Mouse (Mus musculus): ENCODE measurements at regions not wholly inside any gene's neighbourhood (a gene's known extent, or its start where the extent isn't known, plus 50 kb on each side); places are given as distances from the start of the nearest gene placed in this dataset.

- no peak for DNase-seq (ENCODE audit: low spot score)
- H3K36me3 ChIP-seq (ENCODE audit: control insufficient read depth, insufficient read depth, low read length), result no peaks in the 10 kb centered on the region
- 88% methylated on average over 3 of the region's 3 CpGs for WGBS
- H3K9me3 ChIP-seq (ENCODE audit: control insufficient read depth, low read length), result no peaks in the 10 kb centered on the region
- H3K27me3 ChIP-seq (ENCODE audit: control insufficient read depth, insufficient read depth, low read length), result no peaks in the 10 kb centered on the region
- H3K27ac ChIP-seq (replicated peaks; ENCODE audit: low read depth, low read length), result no peak overlapping the region
- H3K4me3 ChIP-seq (ENCODE audit: low read depth, low read length), result no peak overlapping the region
- no peaks in the 10 kb centered on the region for H3K4me1 ChIP-seq (ENCODE audit: control insufficient read depth, insufficient read depth, low read length)
- no peak overlapping the region for H3K9ac ChIP-seq (ENCODE audit: low read length)
- H3K4me2 ChIP-seq (ENCODE audit: low read depth, severe bottlenecking), result no peak overlapping the region
- 0 out of 2 replicates have a peak, but pooled peaks have one; percentile 13 for ATAC-seq (ENCODE audit: insufficient number of reproducible peaks, low FRiP score, low TSS enrichment, low read depth)
Observed at GRCm38 (mm10) chr4:45746451-45746850, 52.4 kb upstream of the Aldh1b1 start.

GRCm38 (mm10) chr4:45745746-45746145 is 53.1 kb upstream of the Aldh1b1 start:
- Histone ChIP-seq H3K4me1 (ENCODE audit: control insufficient read depth, insufficient read depth, low read length) (no peaks in the 10 kb centered on the region), H3K36me3 (ENCODE audit: control insufficient read depth, insufficient read depth, low read length) (no peaks in the 10 kb centered on the region), H3K4me3 (ENCODE audit: low read depth, low read length) (no peak overlapping the region), H3K4me2 (ENCODE audit: low read depth, severe bottlenecking) (no peak overlapping the region), H3K9me3 (ENCODE audit: control insufficient read depth, low read length) (no peaks in the 10 kb centered on the region), H3K9ac (ENCODE audit: low read length) (no peak overlapping the region), H3K27me3 (ENCODE audit: control insufficient read depth, insufficient read depth, low read length) (no peaks in the 10 kb centered on the region), H3K27ac (replicated peaks; ENCODE audit: low read depth, low read length) (no peak overlapping the region)
- DNase-seq (ENCODE audit: low spot score) (no peak), ATAC-seq (ENCODE audit: insufficient number of reproducible peaks, low FRiP score, low TSS enrichment, low read depth) (no peak)
- 72% methylated on average over 9 of the region's 9 CpGs for WGBS

GRCm38 (mm10) chr4:45744849-45745407 is 53.9 kb upstream of the Aldh1b1 start:
- WGBS, result 85% methylated on average over 4 of the region's 4 CpGs
- H3K4me1 ChIP-seq (ENCODE audit: control insufficient read depth, insufficient read depth, low read length), result no peaks in the 10 kb centered on the region
- H3K4me3 ChIP-seq (ENCODE audit: low read depth, low read length), result no peak overlapping the region
- no peaks in the 10 kb centered on the region for H3K36me3 ChIP-seq (ENCODE audit: control insufficient read depth, insufficient read depth, low read length)
- H3K27me3 ChIP-seq (ENCODE audit: control insufficient read depth, insufficient read depth, low read length), result no peaks in the 10 kb centered on the region
- DNase-seq (ENCODE audit: low spot score) (no peak), ATAC-seq (ENCODE audit: insufficient number of reproducible peaks, low FRiP score, low TSS enrichment, low read depth) (no peak)
- no peaks in the 10 kb centered on the region for H3K9me3 ChIP-seq (ENCODE audit: control insufficient read depth, low read length)
- no peak overlapping the region for H3K4me2 ChIP-seq (ENCODE audit: low read depth, severe bottlenecking)
- no peak overlapping the region for H3K27ac ChIP-seq (replicated peaks; ENCODE audit: low read depth, low read length)
- H3K9ac ChIP-seq (ENCODE audit: low read length), result no peak overlapping the region

- Histone ChIP-seq H3K4me1 (ENCODE audit: control insufficient read depth, insufficient read depth, low read length) (no peaks in the 10 kb centered on the region), H3K4me2 (ENCODE audit: low read depth, severe bottlenecking) (no peak overlapping the region), H3K27me3 (ENCODE audit: control insufficient read depth, insufficient read depth, low read length) (no peaks in the 10 kb centered on the region), H3K4me3 (ENCODE audit: low read depth, low read length) (no peak overlapping the region), H3K36me3 (ENCODE audit: control insufficient read depth, insufficient read depth, low read length) (no peaks in the 10 kb centered on the region), H3K9me3 (ENCODE audit: control insufficient read depth, low read length) (no peaks in the 10 kb centered on the region), H3K27ac (replicated peaks; ENCODE audit: low read depth, low read length) (no peak overlapping the region), H3K9ac (ENCODE audit: low read length) (no peak overlapping the region)
- no peak for DNase-seq (ENCODE audit: low spot score)
- ATAC-seq (ENCODE audit: insufficient number of reproducible peaks, low FRiP score, low TSS enrichment, low read depth), result no peak
- whole genome bisulfite sequencing, result 86% methylated on average over 12 of the region's 12 CpGs
Observed at GRCm38 (mm10) chr4:45740779-45741365, 58.0 kb upstream of the Aldh1b1 start.

- Histone ChIP-seq H3K4me2 (ENCODE audit: low read depth, severe bottlenecking) (no peak overlapping the region), H3K9me3 (ENCODE audit: control insufficient read depth, low read length) (no peaks in the 10 kb centered on the region), H3K4me3 (ENCODE audit: low read depth, low read length) (no peak overlapping the region), H3K27ac (replicated peaks; ENCODE audit: low read depth, low read length) (no peak overlapping the region), H3K9ac (ENCODE audit: low read length) (no peak overlapping the region), H3K36me3 (ENCODE audit: control insufficient read depth, insufficient read depth, low read length) (no peaks in the 10 kb centered on the region), H3K4me1 (ENCODE audit: control insufficient read depth, insufficient read depth, low read length) (no peaks in the 10 kb centered on the region), H3K27me3 (ENCODE audit: control insufficient read depth, insufficient read depth, low read length) (no peaks in the 10 kb centered on the region)
- 77% methylated on average over 5 of the region's 5 CpGs for WGBS
- no peak for DNase-seq (ENCODE audit: low spot score)
- ATAC-seq (ENCODE audit: insufficient number of reproducible peaks, low FRiP score, low TSS enrichment, low read depth), result no peak
Observed at GRCm38 (mm10) chr4:45740319-45740718, 58.5 kb upstream of the Aldh1b1 start.

GRCm38 (mm10) chr4:45739696-45740095 is 59.1 kb upstream of the Aldh1b1 start:
- H3K27me3 ChIP-seq (ENCODE audit: control insufficient read depth, insufficient read depth, low read length), result no peaks in the 10 kb centered on the region
- no peak overlapping the region for H3K4me2 ChIP-seq (ENCODE audit: low read depth, severe bottlenecking)
- no peak overlapping the region for H3K27ac ChIP-seq (replicated peaks; ENCODE audit: low read depth, low read length)
- no peaks in the 10 kb centered on the region for H3K36me3 ChIP-seq (ENCODE audit: control insufficient read depth, insufficient read depth, low read length)
- WGBS, result 92% methylated on average over 3 of the region's 3 CpGs
- H3K9me3 ChIP-seq (ENCODE audit: control insufficient read depth, low read length), result no peaks in the 10 kb centered on the region
- H3K4me1 ChIP-seq (ENCODE audit: control insufficient read depth, insufficient read depth, low read length), result no peaks in the 10 kb centered on the region
- no peak overlapping the region for H3K9ac ChIP-seq (ENCODE audit: low read length)
- no peak for DNase-seq (ENCODE audit: low spot score)
- no peak overlapping the region for H3K4me3 ChIP-seq (ENCODE audit: low read depth, low read length)
- ATAC-seq (ENCODE audit: insufficient number of reproducible peaks, low FRiP score, low TSS enrichment, low read depth), result no peak

- Histone ChIP-seq H3K27ac (replicated peaks; ENCODE audit: low read depth, low read length) (no peak overlapping the region), H3K27me3 (ENCODE audit: control insufficient read depth, insufficient read depth, low read length) (no peaks in the 10 kb centered on the region), H3K9ac (ENCODE audit: low read length) (no peak overlapping the region), H3K4me2 (ENCODE audit: low read depth, severe bottlenecking) (no peak overlapping the region), H3K9me3 (ENCODE audit: control insufficient read depth, low read length) (no peaks in the 10 kb centered on the region), H3K4me1 (ENCODE audit: control insufficient read depth, insufficient read depth, low read length) (no peaks in the 10 kb centered on the region), H3K36me3 (ENCODE audit: control insufficient read depth, insufficient read depth, low read length) (no peaks in the 10 kb centered on the region), H3K4me3 (ENCODE audit: low read depth, low read length) (no peak overlapping the region)
- ATAC-seq (ENCODE audit: insufficient number of reproducible peaks, low FRiP score, low TSS enrichment, low read depth) (no peak), DNase-seq (ENCODE audit: low spot score) (no peak)
- 72% methylated on average over 9 of the region's 9 CpGs for WGBS
Observed at GRCm38 (mm10) chr4:45739168-45739567, 59.7 kb upstream of the Aldh1b1 start.

GRCm38 (mm10) chr4:45738746-45739145 is 60.1 kb upstream of the Aldh1b1 start:
- Histone ChIP-seq H3K4me1 (ENCODE audit: control insufficient read depth, insufficient read depth, low read length) (no peaks in the 10 kb centered on the region), H3K4me3 (ENCODE audit: low read depth, low read length) (no peak overlapping the region), H3K9ac (ENCODE audit: low read length) (no peak overlapping the region), H3K4me2 (ENCODE audit: low read depth, severe bottlenecking) (no peak overlapping the region), H3K27me3 (ENCODE audit: control insufficient read depth, insufficient read depth, low read length) (no peaks in the 10 kb centered on the region), H3K36me3 (ENCODE audit: control insufficient read depth, insufficient read depth, low read length) (no peaks in the 10 kb centered on the region), H3K27ac (replicated peaks; ENCODE audit: low read depth, low read length) (no peak overlapping the region), H3K9me3 (ENCODE audit: control insufficient read depth, low read length) (no peaks in the 10 kb centered on the region)
- no peak for DNase-seq (ENCODE audit: low spot score)
- ATAC-seq (ENCODE audit: insufficient number of reproducible peaks, low FRiP score, low TSS enrichment, low read depth), result no peak
- 68% methylated on average over 11 of the region's 11 CpGs for WGBS

All from limb, embryonic 11.5 days (tissue).